Mouse (Mus musculus): Measurements from ENCODE around the gene Nptxr.

DNA sequence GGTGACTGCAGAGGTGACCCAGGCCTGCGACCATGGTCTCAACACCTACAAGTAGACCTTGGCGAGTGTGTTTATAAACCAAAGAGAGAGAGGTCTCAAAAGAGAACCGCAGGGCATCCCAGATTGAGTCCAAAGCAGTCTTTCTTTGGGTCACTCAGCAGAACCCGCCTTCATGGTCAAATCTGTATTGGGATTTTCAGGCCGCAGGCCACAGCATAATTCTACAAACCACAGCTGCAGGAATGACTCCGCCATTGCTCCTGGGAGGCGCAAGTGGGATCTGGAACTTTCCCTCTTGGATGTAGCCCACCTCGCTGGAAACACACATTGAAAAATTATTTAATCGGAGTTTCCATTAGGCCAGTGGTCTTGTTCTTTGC lies 30.3 kb upstream of the Nptxr start:
- TF ChIP-seq CTCF (IDR thresholded peaks at IDR 0.05; ENCODE audit: borderline replicate concordance, insufficient read depth, low read depth, low read length) (no peak), POLR2A (IDR thresholded peaks at IDR 0.05; ENCODE audit: borderline replicate concordance, insufficient read depth, low read length) (no peak)

All from cerebellum, adult 2 months (tissue).